Mouse (Mus musculus): ENCODE results near the gene Wdr4. TPM values are rescaled to one million over a fixed set of nuclear protein-coding genes. Genes with fewer than 3 reads are reported as not detected.
A peak's percentile ranks its signal among the peaks of the same experiment; 100 is the strongest.

The Wdr4 gene
- total and polyA plus RNA-seq, 2 experiments from 2014 or later = 28.7 to 55.7 TPM

GRCm38 (mm10) chr17:31478606-31479005 is 41.2 kb downstream of the Wdr4 start:
- Histone ChIP-seq H3K36me3 (ENCODE audit: insufficient read depth) (peaks cover 26% of the 10 kb centered on the region), H3K27ac (ENCODE audit: low read depth, low read length) (no peak overlapping the region), H3K27me3 (ENCODE audit: insufficient read depth, low read length) (no peaks in the 10 kb centered on the region), H3K4me2 (ENCODE audit: low read depth) (no peak overlapping the region), H3K4me1 (ENCODE audit: insufficient read depth) (no peaks in the 10 kb centered on the region), H3K9me3 (ENCODE audit: low read length) (no peaks in the 10 kb centered on the region), H3K4me3 (ENCODE audit: low read depth, low read length) (no peak overlapping the region), H3K9ac (no peak overlapping the region)
- TF ChIP-seq CTCF (IDR thresholded peaks at IDR 0.05; ENCODE audit: low read depth) = no peak
- DNase-seq (no peak), ATAC-seq (no peak)
- WGBS = 70% methylated on average over 7 of the region's 7 CpGs

DNA sequence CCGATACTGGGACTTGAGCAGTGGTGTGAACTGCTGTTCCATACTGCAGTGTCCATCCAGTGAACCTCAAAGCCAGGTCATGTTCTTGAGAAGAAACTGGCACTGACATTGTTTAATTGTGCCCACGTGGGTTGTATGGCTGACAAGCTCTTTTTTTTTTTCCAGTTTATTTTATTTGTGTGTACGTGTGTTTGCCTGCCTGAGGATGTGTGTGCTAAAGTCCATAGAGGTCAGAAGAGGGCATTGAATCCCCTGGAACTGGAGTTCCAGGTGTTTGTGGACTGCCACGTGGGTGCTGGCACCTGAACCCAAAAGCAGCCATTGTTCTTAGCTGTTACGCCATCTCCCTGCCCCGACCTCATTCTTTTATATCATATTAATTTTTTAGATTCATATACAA is 45.4 kb downstream of the Wdr4 start:
- ATAC-seq (no peak), DNase-seq (no peak)
- TF ChIP-seq CTCF (IDR thresholded peaks at IDR 0.05; ENCODE audit: low read depth) = no peak
- no peaks in the 10 kb centered on the region for H3K4me1 ChIP-seq (ENCODE audit: insufficient read depth)
- H3K9me3 ChIP-seq (ENCODE audit: low read length) = no peaks in the 10 kb centered on the region
- H3K27me3 ChIP-seq (ENCODE audit: insufficient read depth, low read length) = no peaks in the 10 kb centered on the region
- no peak overlapping the region for H3K27ac ChIP-seq (ENCODE audit: low read depth, low read length)
- no peak overlapping the region for H3K4me3 ChIP-seq (ENCODE audit: low read depth, low read length)
- peaks cover 60% of the 10 kb centered on the region for H3K36me3 ChIP-seq (ENCODE audit: insufficient read depth)
- 82% methylated on average over 6 of the region's 6 CpGs for WGBS
- no peak overlapping the region for H3K4me2 ChIP-seq (ENCODE audit: low read depth)
- H3K9ac ChIP-seq = no peak overlapping the region

DNA sequence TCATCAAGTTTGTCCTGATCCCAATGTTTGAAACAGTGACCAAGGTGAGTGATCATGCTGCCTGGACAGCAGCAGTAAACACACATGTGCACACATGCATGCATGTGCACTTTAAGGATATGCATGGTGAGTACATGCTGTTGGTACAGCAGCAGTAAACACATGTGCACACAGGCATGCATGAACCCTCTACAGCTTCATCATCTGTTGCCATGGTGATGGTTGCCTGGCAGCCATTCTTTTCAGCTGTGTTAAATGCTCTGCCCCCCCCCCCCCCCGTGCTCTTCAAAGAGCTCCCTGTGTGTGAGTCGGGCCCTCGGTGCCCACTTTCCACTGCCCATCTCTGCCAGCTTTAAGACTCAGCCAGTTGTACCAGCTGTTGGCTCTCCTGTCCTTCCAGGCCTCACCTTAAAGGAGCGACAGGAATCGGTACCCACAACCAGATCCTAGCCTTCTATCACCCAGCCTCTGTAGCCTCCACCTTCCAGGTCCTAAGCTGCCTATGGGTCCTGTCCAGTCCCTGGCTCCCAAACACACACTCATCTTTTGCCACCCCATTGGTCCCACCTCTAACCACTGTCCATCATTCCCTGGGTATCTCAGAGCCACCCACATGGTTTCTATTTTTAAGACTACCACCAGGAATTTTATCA is 48.9 kb downstream of the Wdr4 start:
- Histone ChIP-seq H3K27ac (ENCODE audit: low read depth, low read length) (peak overlapping the region; percentile 35; the same call in 1 of the 2 replicates), H3K4me3 (ENCODE audit: low read depth, low read length) (no peak overlapping the region), H3K27me3 (ENCODE audit: insufficient read depth, low read length) (no peaks in the 10 kb centered on the region), H3K4me1 (ENCODE audit: insufficient read depth) (no peaks in the 10 kb centered on the region), H3K4me2 (ENCODE audit: low read depth) (no peak overlapping the region), H3K9me3 (ENCODE audit: low read length) (no peaks in the 10 kb centered on the region), H3K9ac (no peak overlapping the region), H3K36me3 (ENCODE audit: insufficient read depth) (peaks cover 76% of the 10 kb centered on the region)
- 37% methylated on average over 5 of the region's 5 CpGs for WGBS
- no peak for TF ChIP-seq CTCF (IDR thresholded peaks at IDR 0.05; ENCODE audit: low read depth)
- ATAC-seq = peak; percentile 89
- DNase-seq = peak; percentile 74

- ATAC-seq (no peak), DNase-seq (no peak)
- Histone ChIP-seq H3K4me2 (ENCODE audit: low read depth) (no peak overlapping the region), H3K27ac (ENCODE audit: low read depth, low read length) (no peak overlapping the region), H3K9me3 (ENCODE audit: low read length) (no peaks in the 10 kb centered on the region), H3K27me3 (ENCODE audit: insufficient read depth, low read length) (no peaks in the 10 kb centered on the region), H3K4me1 (ENCODE audit: insufficient read depth) (no peaks in the 10 kb centered on the region), H3K4me3 (ENCODE audit: low read depth, low read length) (no peak overlapping the region), H3K9ac (no peak overlapping the region), H3K36me3 (ENCODE audit: insufficient read depth) (peaks cover 71% of the 10 kb centered on the region)
- 78% methylated on average over 5 of the region's 5 CpGs for WGBS
- TF ChIP-seq CTCF (IDR thresholded peaks at IDR 0.05; ENCODE audit: low read depth) = no peak
Measured at GRCm38 (mm10) chr17:31468496-31468895, 51.3 kb downstream of the Wdr4 start.

DNA sequence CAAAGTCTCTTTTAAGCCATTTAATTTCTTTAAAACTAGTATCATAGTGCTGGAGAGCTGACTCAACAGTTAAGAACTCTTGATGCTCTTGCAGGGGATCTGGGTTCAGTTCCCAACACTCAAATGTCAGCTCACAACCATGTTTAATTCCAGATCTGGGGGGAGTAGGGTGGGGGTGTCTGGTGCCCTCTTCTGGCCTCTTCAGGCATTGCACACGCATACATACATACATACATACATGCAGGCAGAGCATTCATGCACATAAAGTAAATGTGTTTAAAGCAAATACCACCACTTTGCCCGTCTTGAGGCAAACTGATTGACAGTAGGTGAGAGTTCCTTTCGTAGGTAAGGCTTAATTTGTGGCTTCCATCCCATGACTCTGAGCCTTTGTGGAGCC is 52.9 kb downstream of the Wdr4 start:
- Histone ChIP-seq H3K4me2 (ENCODE audit: low read depth) (no peak overlapping the region), H3K9ac (no peak overlapping the region), H3K9me3 (ENCODE audit: low read length) (no peaks in the 10 kb centered on the region), H3K27me3 (ENCODE audit: insufficient read depth, low read length) (no peaks in the 10 kb centered on the region), H3K4me3 (ENCODE audit: low read depth, low read length) (no peak overlapping the region), H3K27ac (ENCODE audit: low read depth, low read length) (no peak overlapping the region), H3K4me1 (ENCODE audit: insufficient read depth) (no peaks in the 10 kb centered on the region), H3K36me3 (ENCODE audit: insufficient read depth) (peaks cover 74% of the 10 kb centered on the region)
- WGBS = 94% methylated on average over 3 of the region's 3 CpGs
- ATAC-seq (no peak), DNase-seq (no peak)
- TF ChIP-seq CTCF (IDR thresholded peaks at IDR 0.05; ENCODE audit: low read depth) = peak; percentile 52

DNA sequence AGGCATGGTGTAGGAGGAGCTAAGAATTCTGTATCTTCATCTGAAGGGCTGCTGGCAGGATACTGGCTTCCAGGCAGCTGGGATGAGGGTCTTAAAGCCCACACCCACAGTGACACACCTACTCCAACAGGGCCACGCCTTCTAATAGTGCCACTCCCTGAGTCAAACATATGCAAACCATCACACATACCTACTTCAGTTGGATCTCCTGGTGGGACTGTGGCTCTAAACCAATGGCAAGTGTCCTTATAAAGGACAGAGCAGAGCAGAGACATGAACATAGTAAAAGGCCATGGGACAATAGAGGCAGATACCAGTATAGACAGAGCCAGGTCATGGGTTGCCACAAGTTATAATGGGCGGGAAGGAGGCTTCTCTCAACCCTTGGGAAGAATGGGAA is 57.3 kb downstream of the Wdr4 start:
- no peak for DNase-seq
- Histone ChIP-seq H3K4me1 (ENCODE audit: insufficient read depth) (no peaks in the 10 kb centered on the region), H3K4me2 (ENCODE audit: low read depth) (no peak overlapping the region), H3K27me3 (ENCODE audit: insufficient read depth, low read length) (no peaks in the 10 kb centered on the region), H3K27ac (ENCODE audit: low read depth, low read length) (no peak overlapping the region), H3K9me3 (ENCODE audit: low read length) (no peaks in the 10 kb centered on the region), H3K9ac (no peak overlapping the region), H3K36me3 (ENCODE audit: insufficient read depth) (peaks cover 71% of the 10 kb centered on the region), H3K4me3 (ENCODE audit: low read depth, low read length) (no peak overlapping the region)
- ATAC-seq = no peak
- no peak for TF ChIP-seq CTCF (IDR thresholded peaks at IDR 0.05; ENCODE audit: low read depth)
- WGBS = 87% methylated on average over 2 of the region's 2 CpGs

- Histone ChIP-seq H3K9me3 (ENCODE audit: low read length) (no peaks in the 10 kb centered on the region), H3K9ac (no peak overlapping the region), H3K27ac (ENCODE audit: low read depth, low read length) (no peak overlapping the region), H3K27me3 (ENCODE audit: insufficient read depth, low read length) (no peaks in the 10 kb centered on the region), H3K4me2 (ENCODE audit: low read depth) (no peak overlapping the region), H3K4me1 (ENCODE audit: insufficient read depth) (0 out of 2 replicates have a peak, but pooled peaks cover 5% of the 10 kb centered on the region), H3K4me3 (ENCODE audit: low read depth, low read length) (no peak overlapping the region), H3K36me3 (ENCODE audit: insufficient read depth) (peaks cover 62% of the 10 kb centered on the region)
- no peak for TF ChIP-seq CTCF (IDR thresholded peaks at IDR 0.05; ENCODE audit: low read depth)
- WGBS = 50% methylated on average over 4 of the region's 4 CpGs
- ATAC-seq (no peak), DNase-seq (no peak)
Measured at GRCm38 (mm10) chr17:31460416-31460815, 59.4 kb downstream of the Wdr4 start.
